Mouse (Mus musculus): ENCODE measurements around the gene Spx.

Spx gene

DNA sequence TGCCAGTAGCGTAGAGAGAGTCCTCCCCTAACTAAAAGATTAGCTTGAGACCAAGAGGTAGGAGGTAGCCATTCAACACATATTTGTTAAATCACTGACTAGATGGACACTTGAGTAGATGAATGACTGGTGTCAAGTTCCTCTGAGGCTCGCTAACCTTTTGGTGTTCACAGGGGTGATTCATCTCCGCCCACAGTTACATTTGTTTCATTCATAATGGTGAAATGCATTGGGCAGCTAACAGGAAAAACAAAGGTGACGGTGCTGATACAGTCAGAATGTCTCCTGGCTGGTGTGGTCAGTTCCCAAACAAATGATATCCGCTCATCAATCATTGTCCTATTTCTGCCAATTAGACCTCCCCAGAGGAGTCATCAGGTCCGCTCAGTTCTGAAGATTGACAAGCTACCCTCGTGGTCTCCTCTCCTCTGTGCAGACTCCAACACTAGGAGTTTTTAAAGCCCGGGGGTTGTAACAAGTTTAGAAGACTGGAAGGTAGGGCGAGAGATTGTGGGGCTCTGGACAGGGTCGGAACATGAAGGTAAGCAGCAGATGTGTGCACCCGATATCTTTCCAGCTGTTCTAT is at the start of gene Spx:
TSS of gene Spx (plus strand) at position 536 of the 586 bp plus-strand sequence.
- DNase-seq (ENCODE audit: extremely low read depth, low read depth), result no peak

DNA sequence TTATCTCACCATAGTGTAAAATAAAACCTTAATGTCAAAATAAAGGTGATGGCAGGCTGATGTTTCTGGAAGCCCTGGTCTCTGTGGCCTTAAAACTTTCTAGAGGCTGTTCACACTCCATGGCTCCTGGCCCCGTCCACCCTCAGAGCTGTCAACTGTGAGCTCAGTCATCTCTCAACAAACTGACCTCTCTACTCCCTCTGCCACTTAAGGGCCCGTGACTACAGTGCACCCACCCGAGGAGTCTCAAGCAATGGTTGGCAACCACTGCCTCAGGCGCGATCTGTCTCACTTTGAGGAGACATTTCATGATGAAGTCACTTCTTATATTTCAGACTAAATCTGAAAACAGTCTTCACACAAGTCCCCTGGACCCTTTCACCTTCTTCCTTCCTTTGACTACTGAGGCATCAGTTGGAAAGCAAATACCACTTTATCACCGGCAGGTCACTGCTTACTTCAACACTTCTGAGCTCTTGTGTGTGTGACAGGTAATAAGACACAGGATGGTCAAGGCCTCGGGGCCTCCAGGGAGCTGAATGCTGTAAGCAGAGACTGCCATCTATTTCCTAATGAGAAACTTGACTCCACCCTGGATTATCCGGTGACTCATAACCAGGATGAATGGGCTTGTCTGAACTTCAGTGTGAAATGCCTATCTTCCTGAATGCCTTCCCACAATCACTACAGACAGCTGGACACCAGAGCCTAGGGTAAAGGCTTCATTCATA is 47.3 kb upstream of the Spx start:
- no peak for DNase-seq (ENCODE audit: extremely low read depth, low read depth)

DNA sequence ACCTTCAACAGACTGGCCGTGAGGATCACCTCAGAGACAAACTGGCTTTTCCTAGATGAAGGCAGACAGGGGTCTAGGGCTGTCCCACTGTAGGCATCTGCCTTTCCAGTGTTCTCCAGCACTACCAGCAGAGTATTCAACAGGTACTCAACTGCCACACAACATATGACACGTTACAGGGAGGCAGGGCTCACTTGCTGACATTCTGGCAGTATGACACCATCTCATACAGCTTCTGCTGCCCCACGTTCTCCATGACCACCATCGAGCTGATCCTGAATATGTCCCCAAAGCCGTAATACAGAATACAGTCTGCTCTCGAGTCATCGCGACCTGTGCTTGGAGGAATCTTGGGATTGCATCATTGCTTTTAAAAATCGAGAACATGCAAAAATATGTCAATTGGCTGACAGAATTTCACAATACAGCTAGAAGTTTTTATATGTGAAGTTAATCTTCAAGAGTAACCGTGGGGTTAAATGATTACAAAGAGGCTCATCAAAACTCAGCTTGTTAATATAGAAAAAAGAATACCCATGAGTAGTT is 46.7 kb upstream of the Spx start:
- no peak for DNase-seq (ENCODE audit: extremely low read depth, low read depth)

DNA sequence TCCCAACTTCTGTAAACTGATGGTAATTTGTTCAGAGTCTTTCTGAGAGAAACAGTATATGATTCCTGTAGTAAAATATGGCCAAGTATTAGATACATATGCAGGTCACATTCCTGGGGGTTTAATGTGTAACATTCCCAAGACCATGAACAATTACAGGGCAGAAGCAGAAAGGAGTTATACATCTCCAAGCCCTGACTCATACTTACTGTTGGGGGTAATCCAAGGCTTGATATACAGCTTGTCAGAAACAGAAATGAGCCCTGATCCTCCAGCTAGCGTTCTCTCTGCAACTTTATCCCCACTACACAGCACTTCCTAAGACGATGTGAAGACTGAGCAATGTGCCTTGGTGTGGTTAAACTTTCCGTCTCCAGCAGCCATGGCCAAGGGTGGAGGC is 45.7 kb upstream of the Spx start:
- DNase-seq (ENCODE audit: extremely low read depth, low read depth), result no peak

DNA sequence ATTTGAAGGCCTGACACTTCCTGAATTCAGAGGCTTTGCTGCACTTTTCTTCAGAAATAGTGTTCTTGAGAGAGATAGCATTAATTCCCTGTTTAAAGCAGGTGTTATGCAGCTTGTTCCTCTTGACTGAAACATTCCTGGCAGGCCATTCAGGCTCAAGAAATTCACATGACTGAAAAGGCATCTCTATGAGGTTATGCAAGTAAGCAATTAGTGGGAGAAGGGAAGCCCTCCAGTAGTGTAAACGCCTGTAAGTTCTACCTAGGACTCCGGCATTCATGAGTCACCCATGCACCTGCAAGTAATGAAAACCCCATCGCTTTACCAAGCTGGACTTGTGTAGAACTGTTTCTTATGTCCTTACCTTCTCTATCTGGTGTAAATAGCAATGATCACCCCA is 43.7 kb upstream of the Spx start:
- no peak for DNase-seq (ENCODE audit: extremely low read depth, low read depth)

DNA sequence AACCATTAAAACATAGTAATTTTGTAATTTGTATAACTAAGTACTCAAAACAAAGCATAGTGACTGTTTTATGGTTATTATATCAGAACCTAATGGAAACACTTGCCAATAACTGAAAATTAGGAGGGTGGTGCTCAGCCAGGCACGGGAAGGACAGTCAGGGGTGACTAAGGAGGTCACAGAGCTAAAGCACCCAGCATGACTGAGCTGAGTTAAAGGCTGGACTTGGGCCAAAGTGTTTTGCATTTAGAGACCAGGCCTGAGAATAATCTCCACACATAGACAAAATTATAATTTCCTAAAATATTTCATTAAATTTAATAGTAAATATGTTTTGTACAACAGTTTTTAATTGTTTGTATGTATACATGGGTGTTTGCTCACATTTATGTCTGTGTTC is 36.2 kb upstream of the Spx start:
- no peak for DNase-seq (ENCODE audit: extremely low read depth, low read depth)

DNA sequence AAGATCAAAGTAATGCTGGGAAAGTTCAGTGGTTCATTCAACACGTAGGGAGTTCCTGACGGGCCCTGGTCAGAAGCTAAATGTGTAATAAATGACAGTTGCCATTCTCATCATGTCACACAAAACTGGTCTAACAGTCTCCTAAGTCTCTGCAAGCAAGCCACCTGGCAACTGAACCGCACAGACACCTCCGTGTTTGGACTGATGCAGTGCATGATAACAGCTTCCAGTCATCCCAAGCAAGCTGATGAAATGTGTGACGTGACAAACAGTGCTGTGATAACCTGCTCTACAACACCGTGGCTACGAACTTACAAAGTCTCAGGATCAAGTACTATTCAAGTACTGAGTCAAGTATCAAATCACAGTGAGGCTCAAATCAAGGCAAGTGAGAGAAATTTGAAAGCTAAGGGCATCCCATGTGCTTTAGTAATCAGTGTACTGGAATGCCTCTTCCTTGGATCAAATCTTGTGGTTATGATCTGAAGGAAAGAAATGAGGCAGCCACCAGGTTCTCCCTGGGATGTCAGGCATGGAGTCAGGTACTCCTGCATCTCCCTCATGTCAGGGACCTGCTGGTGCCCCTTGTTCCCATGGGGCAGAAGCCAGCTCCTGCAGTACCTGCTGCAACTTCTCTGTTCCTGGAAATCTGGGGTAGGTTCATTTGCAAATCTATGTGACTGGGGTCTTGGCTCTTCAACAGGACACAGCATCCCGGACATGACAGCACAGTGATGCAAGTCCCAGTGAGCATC is 34.5 kb upstream of the Spx start:
- no peak for DNase-seq (ENCODE audit: extremely low read depth, low read depth)

DNA sequence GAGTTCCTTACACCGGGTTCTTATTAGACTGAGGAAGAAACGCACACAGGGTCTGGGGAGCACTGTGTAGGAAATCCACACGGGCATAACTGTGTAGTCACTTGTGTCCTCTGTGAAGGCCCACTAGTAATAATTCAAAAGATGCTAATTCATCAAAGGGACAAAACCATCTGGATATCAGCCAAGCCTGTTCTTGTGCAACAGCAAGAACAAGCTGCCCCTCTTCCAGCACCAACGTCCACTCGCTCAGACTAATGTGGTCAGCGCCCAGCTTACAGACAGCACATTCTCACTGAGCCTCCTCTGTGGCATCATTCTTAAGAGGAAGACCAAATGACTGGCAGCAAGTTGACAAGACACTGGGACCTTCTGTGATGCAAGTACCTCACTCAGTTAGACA is 33.3 kb upstream of the Spx start:
- DNase-seq (ENCODE audit: extremely low read depth, low read depth), result no peak

DNA sequence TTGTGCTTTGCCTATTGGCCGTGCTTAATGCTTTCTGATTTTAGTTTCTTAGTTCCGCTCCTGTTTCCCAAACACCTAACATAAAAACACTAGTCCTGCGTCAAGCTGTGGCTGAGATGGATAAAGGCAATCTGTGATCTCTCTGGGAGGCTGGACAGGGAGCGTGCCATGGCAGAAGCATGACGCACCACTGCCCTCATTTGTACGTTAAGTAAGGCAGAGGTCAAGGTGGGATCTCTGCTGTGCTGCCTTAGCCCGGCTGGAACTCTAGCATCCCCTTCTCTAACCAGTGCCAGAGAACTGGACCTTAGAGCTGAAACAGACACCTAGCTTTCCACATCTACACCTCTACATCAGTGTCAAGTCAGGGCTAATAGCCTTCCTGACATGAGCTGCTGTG is 31.6 kb upstream of the Spx start:
- DNase-seq (ENCODE audit: extremely low read depth, low read depth), result no peak

DNA sequence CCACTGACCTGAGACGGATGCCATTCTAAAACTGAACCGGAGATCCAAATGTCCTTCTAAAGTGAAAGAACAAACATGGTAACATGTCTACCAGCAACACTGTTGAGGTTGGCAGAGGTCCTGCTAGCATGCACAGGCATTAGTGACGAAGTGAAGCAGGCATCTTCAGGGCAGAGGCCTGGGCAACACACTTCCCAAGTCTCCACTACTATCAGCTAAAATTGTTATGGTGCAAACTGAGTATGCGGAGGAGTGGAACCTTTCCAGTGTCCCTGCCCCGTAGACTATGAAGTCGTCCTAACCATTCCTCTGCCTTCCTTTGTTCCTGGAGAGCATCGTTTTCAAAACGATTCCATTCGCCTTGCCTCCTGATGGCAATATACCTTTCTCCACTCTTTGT is 28.7 kb upstream of the Spx start:
- DNase-seq (ENCODE audit: extremely low read depth, low read depth), result no peak

DNA sequence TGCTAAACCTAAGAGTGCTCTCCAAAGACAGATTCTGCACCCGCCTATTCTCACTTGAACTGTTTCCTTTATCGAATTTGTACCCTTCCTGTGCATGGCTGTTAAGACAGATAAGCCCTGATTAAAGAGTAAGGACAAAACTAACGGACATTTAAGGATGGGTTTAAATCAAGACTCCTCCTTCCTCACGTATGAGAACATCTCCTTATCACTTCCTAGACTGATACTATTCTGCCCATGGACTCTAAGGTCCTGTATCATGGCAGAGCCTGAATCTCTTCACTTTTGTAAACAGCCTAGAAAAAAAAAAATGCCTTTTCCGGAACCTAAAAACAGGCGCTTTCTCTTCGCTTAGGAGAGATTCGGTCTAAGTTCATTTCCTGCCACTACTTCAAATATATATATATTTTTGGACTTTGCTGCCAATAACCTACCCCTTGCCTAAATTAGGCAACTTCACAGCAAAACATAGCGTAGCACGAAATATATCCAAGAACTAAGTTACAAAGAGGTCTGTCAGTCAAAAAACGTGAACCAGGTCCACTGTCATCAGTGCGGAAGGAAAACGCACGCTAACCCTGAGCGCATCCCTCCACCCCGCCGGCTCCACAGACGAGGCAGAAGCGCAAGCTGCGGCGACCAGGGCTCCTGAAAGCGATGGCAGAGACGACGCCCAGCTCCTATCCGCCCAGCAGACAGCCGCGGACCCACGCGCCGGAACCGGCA is 26.8 kb upstream of the Spx start:
- peak; percentile 79 for DNase-seq (ENCODE audit: extremely low read depth, low read depth)

DNA sequence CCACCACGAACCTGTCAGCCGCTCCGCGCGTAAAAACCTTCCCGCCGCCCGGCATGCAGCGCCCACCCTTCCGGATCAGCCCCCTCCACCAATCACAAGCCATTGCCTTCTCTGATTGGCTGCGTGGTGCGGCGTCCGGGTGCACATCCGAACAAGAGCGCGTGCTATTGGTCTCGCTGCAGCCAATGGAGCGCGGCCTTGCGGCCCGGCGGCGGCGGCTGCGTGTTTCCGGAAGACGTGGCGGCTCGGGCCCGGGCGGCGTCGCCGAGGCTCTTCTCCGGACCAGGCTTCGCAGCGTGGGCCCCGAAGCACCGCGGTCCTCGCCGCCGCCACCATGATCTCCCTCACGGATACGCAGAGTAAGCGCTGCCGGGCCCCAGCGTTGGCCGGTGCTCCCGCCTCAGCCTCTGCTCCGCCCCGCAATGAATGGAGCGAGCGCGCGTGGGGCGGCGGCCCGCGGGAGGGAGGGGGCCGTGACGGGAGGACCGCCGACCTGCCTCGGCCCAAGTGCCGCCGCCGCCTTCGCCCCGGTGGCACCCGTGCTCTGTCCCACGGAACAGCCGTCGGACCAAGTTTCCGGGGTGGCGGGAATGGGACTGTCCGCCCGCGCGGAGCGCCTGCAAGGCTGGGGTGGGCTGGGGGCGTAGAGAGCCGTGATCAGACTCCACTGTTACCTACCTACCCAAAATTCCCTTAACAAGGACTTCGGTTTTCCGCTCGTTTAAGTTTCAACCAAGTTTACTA is 26.1 kb upstream of the Spx start, which contains the start of the genes Recql and Golt1b:
TSS of gene Recql (minus strand) at position 77 of the 744 bp plus-strand sequence.
TSS of gene Golt1b (plus strand) at position 211 of the 744 bp plus-strand sequence.
- peak; percentile 85 for DNase-seq (ENCODE audit: extremely low read depth, low read depth)

DNA sequence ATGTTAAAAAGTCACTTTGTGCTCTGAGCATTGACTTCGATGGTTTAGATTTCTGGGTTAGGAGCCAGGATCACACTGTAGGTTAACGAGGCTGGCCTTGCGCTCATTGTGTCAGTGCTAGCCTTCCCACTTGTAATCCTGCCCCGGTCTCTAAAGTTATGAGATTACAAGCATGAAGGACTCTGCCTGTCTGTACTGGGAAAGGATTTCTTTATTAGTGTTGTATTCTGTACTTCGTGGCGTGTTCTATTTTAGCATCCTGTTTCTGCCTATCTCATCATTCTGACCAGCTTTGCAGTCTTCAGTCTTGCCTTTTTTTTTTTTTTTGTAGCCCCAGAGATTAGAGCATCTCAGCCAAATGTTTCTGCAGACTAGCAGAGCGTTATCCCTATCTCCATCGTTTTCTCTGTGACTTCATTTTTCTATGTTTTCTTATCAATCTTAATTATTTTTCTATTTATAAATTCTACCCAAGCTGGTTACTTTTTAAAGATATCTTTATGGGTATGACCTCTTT is 25.4 kb upstream of the Spx start:
- DNase-seq (ENCODE audit: extremely low read depth, low read depth), result peak; percentile 22

DNA sequence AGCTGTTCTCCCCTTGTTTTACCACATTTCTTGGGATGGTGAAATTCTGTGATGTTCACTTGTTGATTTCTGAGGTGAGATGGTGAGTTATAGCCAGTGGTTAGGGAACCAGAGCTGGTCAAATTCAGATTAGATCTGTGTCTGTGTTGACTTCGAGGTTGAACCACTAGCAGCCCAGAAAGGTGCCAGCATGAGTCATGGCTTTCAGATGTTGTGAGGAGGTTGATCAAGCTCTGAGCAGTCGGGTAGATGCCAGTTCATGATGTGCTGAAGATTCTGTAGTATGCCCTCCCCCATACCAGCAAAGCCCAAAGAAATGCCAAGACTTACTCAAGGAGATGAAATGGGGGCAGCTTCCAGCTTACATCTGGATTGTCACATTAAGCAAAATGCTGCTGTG is 24.1 kb upstream of the Spx start:
- DNase-seq (ENCODE audit: extremely low read depth, low read depth), result no peak

DNA sequence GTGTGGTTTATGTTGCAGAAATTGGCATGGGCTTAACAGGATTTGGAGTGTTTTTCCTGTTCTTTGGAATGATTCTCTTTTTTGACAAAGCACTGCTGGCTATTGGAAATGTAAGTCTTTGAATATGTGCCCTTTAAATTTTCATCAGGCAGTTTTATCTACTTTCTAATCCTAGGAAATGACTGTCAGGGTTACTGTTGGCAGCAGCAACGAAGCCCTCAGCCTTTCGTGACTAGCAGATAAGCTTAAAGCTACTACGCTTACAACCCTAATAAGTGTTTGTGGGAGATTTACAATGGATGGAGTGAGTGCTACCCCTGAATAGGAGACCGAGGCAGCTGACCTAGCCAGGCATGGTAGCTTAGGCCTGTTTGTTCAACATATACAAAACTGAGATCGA is 20.9 kb upstream of the Spx start:
- DNase-seq (ENCODE audit: extremely low read depth, low read depth), result no peak

DNA sequence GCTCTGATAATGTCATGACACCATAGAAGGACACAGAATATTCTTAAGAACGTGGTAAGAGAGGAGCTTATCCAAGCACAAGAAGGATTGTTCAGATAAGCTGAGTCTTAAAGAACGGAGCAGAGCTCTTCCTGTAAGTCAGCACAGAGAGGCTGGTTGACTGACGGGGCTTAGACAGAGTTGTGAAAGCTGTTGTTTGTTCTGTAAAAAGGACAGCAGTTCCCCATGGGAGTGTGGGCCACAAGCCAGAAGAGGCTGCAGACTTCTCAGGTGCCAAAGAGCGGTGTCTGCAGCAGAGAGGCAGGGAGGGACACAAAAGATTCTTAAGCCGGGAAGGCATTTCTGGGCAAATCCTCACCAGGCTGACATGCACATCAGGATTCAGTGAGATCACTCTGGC is 18.6 kb upstream of the Spx start:
- no peak for DNase-seq (ENCODE audit: extremely low read depth, low read depth)

DNA sequence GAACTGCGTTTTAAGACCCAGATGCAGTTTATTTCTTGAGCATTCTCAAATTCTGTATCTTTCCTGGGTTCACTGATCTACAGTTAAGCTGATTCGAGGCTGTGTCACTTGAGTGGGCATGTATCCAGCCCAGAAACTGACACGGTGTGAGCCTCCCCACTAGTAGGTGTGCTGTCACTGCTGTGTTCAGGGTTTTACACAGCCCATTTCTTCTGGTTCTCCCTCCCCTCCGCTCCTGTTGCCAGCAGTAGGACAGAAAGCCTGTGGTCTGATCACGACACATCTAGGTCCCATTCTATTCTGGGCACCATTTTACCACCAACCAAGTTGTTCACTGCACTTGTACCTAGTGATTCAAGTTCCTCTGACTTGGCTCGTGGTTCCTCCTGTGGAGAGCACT is 17.5 kb upstream of the Spx start:
- no peak for DNase-seq (ENCODE audit: extremely low read depth, low read depth)

DNA sequence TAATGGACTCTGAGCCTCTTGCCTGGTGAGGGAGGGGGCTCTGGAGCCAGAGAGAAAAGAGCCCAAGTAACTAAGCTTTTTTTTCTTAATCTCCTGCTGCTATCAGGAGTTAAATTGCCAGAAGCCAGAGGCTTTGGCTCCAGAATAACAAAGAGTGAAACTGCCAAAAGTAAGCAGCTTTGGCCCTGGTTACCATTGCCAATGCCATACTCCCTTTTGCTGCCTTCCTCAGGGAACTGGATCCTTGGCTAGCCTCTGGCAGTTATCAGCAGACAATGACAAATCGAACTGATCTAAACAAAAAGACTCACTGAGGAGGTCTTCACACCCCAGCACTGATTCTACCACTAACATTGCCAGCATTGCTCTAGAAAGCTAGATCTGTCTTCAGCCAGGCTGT is 2.1 kb upstream of the Spx start:
- no peak for DNase-seq (ENCODE audit: extremely low read depth, low read depth)

DNA sequence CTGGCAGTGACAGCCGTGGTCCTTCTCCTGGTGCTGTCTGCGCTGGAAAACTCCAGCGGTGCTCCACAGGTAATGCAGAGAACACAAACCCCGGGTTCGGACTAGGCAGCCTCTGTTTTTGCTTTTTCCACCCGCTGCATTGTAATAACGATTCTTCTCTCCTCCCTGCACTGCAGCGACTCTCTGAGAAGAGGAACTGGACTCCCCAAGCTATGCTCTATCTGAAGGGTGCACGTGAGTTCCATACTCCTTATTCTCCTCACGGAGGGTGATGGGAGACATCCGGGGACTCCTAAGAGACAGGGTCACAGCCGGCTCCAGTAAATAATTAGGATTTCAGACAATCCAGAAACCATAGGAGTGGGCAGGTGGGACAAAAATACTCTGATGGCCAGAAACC is 604 bp downstream of the Spx start:
- no peak for DNase-seq (ENCODE audit: extremely low read depth, low read depth)

DNA sequence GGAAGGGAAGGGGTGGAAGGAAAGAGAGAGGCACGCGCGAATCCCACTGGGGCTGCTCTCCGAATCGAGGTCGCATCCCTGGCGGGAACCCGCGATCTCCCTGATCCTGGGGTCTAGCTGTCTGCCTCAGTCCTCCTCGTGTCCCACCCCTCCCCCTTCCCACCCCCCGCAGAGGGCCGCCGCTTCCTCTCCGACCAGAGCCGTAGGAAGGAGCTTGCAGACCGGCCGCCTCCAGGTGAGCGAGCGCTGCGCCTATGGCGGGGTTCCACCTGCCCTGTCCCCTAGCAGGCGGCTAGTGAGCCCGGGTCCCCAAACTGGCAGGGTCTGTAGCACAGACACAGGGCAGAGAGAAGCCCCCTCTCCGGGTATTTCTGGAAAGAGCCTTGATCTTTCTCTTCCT is 1.4 kb downstream of the Spx start:
- DNase-seq (ENCODE audit: extremely low read depth, low read depth), result no peak

DNA sequence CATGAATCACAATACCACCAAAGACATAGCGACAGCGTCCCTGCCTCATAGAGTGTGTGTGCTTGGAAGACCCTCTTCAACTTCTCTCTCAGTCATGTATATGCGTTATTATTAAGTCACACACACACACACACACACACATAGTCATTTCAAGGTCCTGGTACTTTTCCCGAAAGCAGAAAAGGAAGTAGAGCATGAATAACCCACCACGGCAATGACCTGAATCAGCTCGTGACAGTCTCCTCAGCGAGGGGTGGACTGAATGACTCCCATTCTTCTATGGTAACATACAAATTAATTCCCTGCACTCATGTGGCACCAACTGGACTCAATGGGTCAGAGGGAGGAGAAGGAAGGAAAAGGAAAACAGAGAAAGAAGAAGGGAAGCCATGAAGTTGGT is 11.7 kb downstream of the Spx start:
- no peak for DNase-seq (ENCODE audit: extremely low read depth, low read depth)

All from MEL-GATA-1-ER (cell line).